Mouse (Mus musculus): ENCODE measurements around the gene Fndc5.

DNA sequence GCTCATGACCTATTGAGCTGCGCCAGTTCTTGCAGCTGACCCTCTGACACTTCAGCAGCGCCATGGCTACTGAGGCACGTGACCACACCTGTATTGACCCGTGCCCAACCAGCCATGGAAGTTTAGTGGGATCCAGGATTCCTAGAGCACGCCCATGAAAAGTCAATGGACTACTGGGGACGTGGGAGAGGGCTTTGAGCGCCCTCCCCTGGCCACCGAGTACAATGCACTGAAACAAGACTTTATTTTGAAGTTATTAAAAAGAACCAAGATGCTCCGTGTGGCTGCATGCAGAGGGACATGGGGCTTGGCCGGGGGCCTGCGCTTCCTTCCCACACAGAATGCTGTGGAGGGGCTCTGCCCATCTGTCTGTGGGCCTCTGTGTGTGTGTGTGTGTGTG is 25.4 kb upstream of the Fndc5 start:
- TF ChIP-seq GATA1 (IDR thresholded peaks at IDR 0.05; ENCODE audit: borderline replicate concordance, low read length) (no peak), FLI1 (IDR thresholded peaks at IDR 0.05; ENCODE audit: low read length) (no peak)

All from megakaryocyte, embryonic 14.5 days (primary cell).